Mouse (Mus musculus) CH12.LX (cell line): ENCODE measurements around the gene Zic5.

Experiments used
- CTCF ChIP-seq, 2 experiments: IDR thresholded peaks in 1 of 2; conservative IDR thresholded peaks in 1 of 2; 2 replicates each; pipeline ENCODE4 v1.5.1; 2011 to 2012; ENCODE audit warnings: low read depth in 2 of 2, low read length in 2 of 2, improper control_type of control experiment in 1 of 2, inconsistent platforms in 1 of 2, mild to moderate bottlenecking in 1 of 2, moderate library complexity in 1 of 2
- E2F4 ChIP-seq: IDR thresholded peaks from 2 replicates; pipeline ENCODE4 v1.6.1; 2011; ENCODE audit warnings: low read depth, low read length, improper control_type of control experiment; ENCODE audit not compliant: insufficient replicate concordance
- MAX ChIP-seq: IDR thresholded peaks from 2 replicates; pipeline ENCODE4 v1.6.1; 2011; ENCODE audit warnings: low read length, improper control_type of control experiment
- TBP ChIP-seq: conservative IDR thresholded peaks from 2 replicates; pipeline ENCODE4 v1.6.1; 2011; ENCODE audit warnings: low read depth, low read length, improper control_type of control experiment
- USF2 ChIP-seq: conservative IDR thresholded peaks from 2 replicates; pipeline ENCODE4 v1.6.1; 2011; ENCODE audit warnings: low read depth, low read length, improper control_type of control experiment

DNA sequence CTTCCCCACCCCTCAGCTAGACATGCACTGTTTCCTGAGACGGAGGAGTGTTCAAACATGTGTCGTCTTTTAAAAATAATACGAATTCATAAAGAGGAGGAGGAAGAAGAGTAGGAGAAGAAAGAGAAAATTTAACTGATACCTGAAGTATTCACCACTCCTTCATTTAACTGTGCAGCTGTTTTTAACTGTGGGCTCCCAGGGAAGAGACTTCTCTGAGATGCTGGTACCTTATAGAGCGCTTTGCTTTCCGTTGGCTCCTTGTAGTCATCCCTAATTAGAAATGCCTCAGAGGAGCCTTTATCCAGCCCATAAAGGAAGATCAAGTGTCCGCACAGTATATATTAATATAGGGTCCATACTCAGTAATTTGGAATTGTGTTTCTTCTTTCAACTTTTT is 26.0 kb upstream of the Zic5 start:
- TF ChIP-seq TBP = no peak
- TF ChIP-seq E2F4 = no peak
- TF ChIP-seq MAX = no peak
- no peak for TF ChIP-seq CTCF (conservative IDR thresholded peaks at IDR 0.05 in 1 of 2, IDR thresholded peaks at IDR 0.05 in 1 of 2; ENCODE audit: low read depth in 2 of 2, low read length in 2 of 2)
- no peak for TF ChIP-seq USF2
